Mouse (Mus musculus): Measurements from ENCODE around the gene Tex14. TPM values are rescaled to one million over a fixed set of nuclear protein-coding genes. Genes with fewer than 3 reads are reported as not detected.
"Not testable (repeated sequence)": the region's sequence is repeated elsewhere in the genome, so short reads cannot be mapped to it uniquely, and the experiment has no call there.

Tex14 gene
- polyA plus RNA-seq, 1 experiment: not detected

GRCm38 (mm10) chr11:87428051-87428673 lies 23.3 kb downstream of the Tex14 start:
- Histone ChIP-seq H3K36me3 (ENCODE audit: control insufficient read depth, insufficient read depth) (no peaks in the 10 kb centered on the region), H3K4me3 (ENCODE audit: insufficient read depth, poor library complexity, severe bottlenecking) (no peak overlapping the region), H3K27me3 (ENCODE audit: control insufficient read depth, insufficient read depth, insufficient read length) (no peaks in the 10 kb centered on the region), H3K79me2 (ENCODE audit: control insufficient read depth, insufficient read depth) (no peaks in the 10 kb centered on the region), H3K79me3 (ENCODE audit: low read depth) (no peaks in the 10 kb centered on the region), H3ac (ENCODE audit: control insufficient read depth, insufficient read length, low read depth) (no peak overlapping the region)
- no peak for TF ChIP-seq CTCF (IDR thresholded peaks at IDR 0.05; ENCODE audit: control insufficient read depth, insufficient read depth, insufficient read length)
- TF ChIP-seq MYOG (IDR thresholded peaks at IDR 0.05; ENCODE audit: control insufficient read depth, extremely low read depth, insufficient read length): no peak
- TF ChIP-seq MYOD1 (IDR thresholded peaks at IDR 0.05; ENCODE audit: control insufficient read depth, insufficient read length, low read depth): no peak
- TF ChIP-seq CEBPB (IDR thresholded peaks at IDR 0.05; ENCODE audit: low read depth): no peak
- no peak for TF ChIP-seq FOSL1 (IDR thresholded peaks at IDR 0.05; ENCODE audit: insufficient read depth, low read length, poor library complexity, severe bottlenecking)
- no peak for TF ChIP-seq USF1 (IDR thresholded peaks at IDR 0.05; ENCODE audit: low read depth)
- TF ChIP-seq MAX (IDR thresholded peaks at IDR 0.05): no peak

DNA sequence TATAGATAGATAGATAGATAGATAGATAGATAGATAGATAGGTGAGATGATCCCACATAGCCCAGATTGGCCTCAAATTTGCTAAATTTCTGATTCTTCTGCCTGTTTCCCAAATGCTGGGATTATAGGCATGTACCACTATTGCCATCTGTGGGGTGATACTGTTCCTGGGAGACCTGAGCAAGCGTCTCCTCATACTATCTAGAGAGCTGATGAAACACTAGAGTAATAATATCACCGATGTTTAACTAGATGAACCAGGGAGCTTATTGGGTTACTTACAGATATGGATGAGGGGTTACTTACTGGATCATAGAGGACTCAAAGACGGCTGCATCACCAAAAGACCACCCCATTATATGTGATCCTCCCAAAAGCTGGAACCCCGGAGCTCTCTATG lies 24.5 kb downstream of the Tex14 start:
- Histone ChIP-seq H3K79me3 (ENCODE audit: low read depth) (no peaks in the 10 kb centered on the region), H3K4me3 (ENCODE audit: insufficient read depth, poor library complexity, severe bottlenecking) (no peak overlapping the region), H3K36me3 (ENCODE audit: control insufficient read depth, insufficient read depth) (no peaks in the 10 kb centered on the region), H3K27me3 (ENCODE audit: control insufficient read depth, insufficient read depth, insufficient read length) (no peaks in the 10 kb centered on the region), H3ac (ENCODE audit: control insufficient read depth, insufficient read length, low read depth) (no peak overlapping the region), H3K79me2 (ENCODE audit: control insufficient read depth, insufficient read depth) (no peaks in the 10 kb centered on the region)
- TF ChIP-seq USF1 (IDR thresholded peaks at IDR 0.05; ENCODE audit: low read depth) (no peak), MYOG (IDR thresholded peaks at IDR 0.05; ENCODE audit: control insufficient read depth, extremely low read depth, insufficient read length) (no peak)

DNA sequence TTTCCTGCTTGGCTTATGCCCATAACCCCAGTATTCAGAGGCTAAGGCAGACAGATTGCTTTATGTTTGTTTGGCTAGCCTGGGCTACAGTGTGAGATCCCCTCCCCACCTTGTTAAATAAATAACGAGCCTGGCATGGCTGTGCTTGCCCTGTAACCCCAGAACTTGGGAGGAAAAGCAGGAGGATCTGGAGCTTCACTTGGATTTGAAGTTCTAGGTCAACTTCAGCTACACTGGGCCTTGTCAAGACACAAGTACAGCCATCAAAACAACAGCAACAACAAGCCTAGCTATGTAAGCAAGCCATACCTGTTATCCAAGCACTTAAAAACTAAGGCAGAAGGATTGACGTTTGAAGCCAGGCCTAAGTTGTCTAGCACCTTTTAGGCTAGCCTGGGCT lies 25.5 kb downstream of the Tex14 start:
- Histone ChIP-seq H3K79me2 (ENCODE audit: control insufficient read depth, insufficient read depth) (no peaks in the 10 kb centered on the region), H3K27me3 (ENCODE audit: control insufficient read depth, insufficient read depth, insufficient read length) (no peaks in the 10 kb centered on the region), H3K36me3 (ENCODE audit: control insufficient read depth, insufficient read depth) (no peaks in the 10 kb centered on the region), H3ac (ENCODE audit: control insufficient read depth, insufficient read length, low read depth) (no peak overlapping the region), H3K79me3 (ENCODE audit: low read depth) (no peaks in the 10 kb centered on the region), H3K4me3 (ENCODE audit: insufficient read depth, poor library complexity, severe bottlenecking) (no peak overlapping the region)
- no peak for TF ChIP-seq USF1 (IDR thresholded peaks at IDR 0.05; ENCODE audit: low read depth)
- TF ChIP-seq MYOG (IDR thresholded peaks at IDR 0.05; ENCODE audit: control insufficient read depth, extremely low read depth, insufficient read length): no peak
- no peak for TF ChIP-seq CEBPB (IDR thresholded peaks at IDR 0.05; ENCODE audit: low read depth)
- no peak for TF ChIP-seq CTCF (IDR thresholded peaks at IDR 0.05; ENCODE audit: control insufficient read depth, insufficient read depth, insufficient read length)
- TF ChIP-seq FOSL1 (IDR thresholded peaks at IDR 0.05; ENCODE audit: insufficient read depth, low read length, poor library complexity, severe bottlenecking): no peak
- no peak for TF ChIP-seq MAX (IDR thresholded peaks at IDR 0.05)
- TF ChIP-seq MYOD1 (IDR thresholded peaks at IDR 0.05; ENCODE audit: control insufficient read depth, insufficient read length, low read depth): no peak

- H3K36me3 ChIP-seq (ENCODE audit: control insufficient read depth, insufficient read depth); H3K27me3 ChIP-seq (ENCODE audit: control insufficient read depth, insufficient read depth, insufficient read length); H3K79me3 ChIP-seq (ENCODE audit: low read depth); H3K79me2 ChIP-seq (ENCODE audit: control insufficient read depth, insufficient read depth); H3K4me3 ChIP-seq (ENCODE audit: insufficient read depth, poor library complexity, severe bottlenecking); H3ac ChIP-seq (ENCODE audit: control insufficient read depth, insufficient read length, low read depth): not testable (repeated sequence)
Observed at GRCm38 (mm10) chr11:87431813-87432212, 26.9 kb downstream of the Tex14 start.

DNA sequence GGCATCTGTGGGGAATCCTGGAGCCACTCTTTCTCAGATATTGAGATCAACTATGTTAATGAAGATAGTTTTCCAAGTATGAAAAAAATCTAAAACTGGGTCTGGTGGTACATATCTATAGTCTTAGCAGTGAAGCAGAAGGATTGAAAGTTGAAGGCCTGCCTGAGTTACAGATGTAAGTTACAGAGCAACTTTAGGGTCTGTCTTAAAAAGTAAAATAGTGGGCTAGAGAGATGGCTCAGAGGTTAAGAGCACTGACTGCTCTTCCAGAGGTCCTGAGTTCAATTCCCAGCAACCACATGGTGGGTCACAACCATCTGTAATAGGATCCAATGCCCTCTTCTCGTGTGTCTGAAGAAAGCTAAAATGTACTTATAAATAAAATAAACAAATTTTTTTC lies 27.6 kb downstream of the Tex14 start:
- no peaks in the 10 kb centered on the region for H3K27me3 ChIP-seq (ENCODE audit: control insufficient read depth, insufficient read depth, insufficient read length)
- TF ChIP-seq MYOG (IDR thresholded peaks at IDR 0.05; ENCODE audit: control insufficient read depth, extremely low read depth, insufficient read length) (no peak), CEBPB (IDR thresholded peaks at IDR 0.05; ENCODE audit: low read depth) (no peak), MAX (IDR thresholded peaks at IDR 0.05) (no peak)
- H3K4me3 ChIP-seq (ENCODE audit: insufficient read depth, poor library complexity, severe bottlenecking): no peak overlapping the region
- H3ac ChIP-seq (ENCODE audit: control insufficient read depth, insufficient read length, low read depth): no peak overlapping the region
- H3K36me3 ChIP-seq (ENCODE audit: control insufficient read depth, insufficient read depth): no peaks in the 10 kb centered on the region
- H3K79me2 ChIP-seq (ENCODE audit: control insufficient read depth, insufficient read depth): no peaks in the 10 kb centered on the region
- H3K79me3 ChIP-seq (ENCODE audit: low read depth): no peaks in the 10 kb centered on the region

GRCm38 (mm10) chr11:87432933-87433669 lies 28.2 kb downstream of the Tex14 start:
- Histone ChIP-seq H3ac (ENCODE audit: control insufficient read depth, insufficient read length, low read depth) (no peak overlapping the region), H3K4me3 (ENCODE audit: insufficient read depth, poor library complexity, severe bottlenecking) (no peak overlapping the region), H3K36me3 (ENCODE audit: control insufficient read depth, insufficient read depth) (no peaks in the 10 kb centered on the region), H3K79me3 (ENCODE audit: low read depth) (no peaks in the 10 kb centered on the region), H3K27me3 (ENCODE audit: control insufficient read depth, insufficient read depth, insufficient read length) (no peaks in the 10 kb centered on the region), H3K79me2 (ENCODE audit: control insufficient read depth, insufficient read depth) (no peaks in the 10 kb centered on the region)
- TF ChIP-seq CTCF (IDR thresholded peaks at IDR 0.05; ENCODE audit: control insufficient read depth, insufficient read depth, insufficient read length) (no peak), CEBPB (IDR thresholded peaks at IDR 0.05; ENCODE audit: low read depth) (no peak), FOSL1 (IDR thresholded peaks at IDR 0.05; ENCODE audit: insufficient read depth, low read length, poor library complexity, severe bottlenecking) (no peak), MYOG (IDR thresholded peaks at IDR 0.05; ENCODE audit: control insufficient read depth, extremely low read depth, insufficient read length) (no peak)

GRCm38 (mm10) chr11:87435107-87435506 lies 30.2 kb downstream of the Tex14 start:
- H3K79me3 ChIP-seq (ENCODE audit: low read depth); H3ac ChIP-seq (ENCODE audit: control insufficient read depth, insufficient read length, low read depth); H3K27me3 ChIP-seq (ENCODE audit: control insufficient read depth, insufficient read depth, insufficient read length); H3K79me2 ChIP-seq (ENCODE audit: control insufficient read depth, insufficient read depth); H3K4me3 ChIP-seq (ENCODE audit: insufficient read depth, poor library complexity, severe bottlenecking); H3K36me3 ChIP-seq (ENCODE audit: control insufficient read depth, insufficient read depth): not testable (repeated sequence)

All from C2C12 (cell line).